9 mouse cellular contexts compared by ENCODE assay signal in genomic region chrX:159708076-159708830, GRCm38 (mm10).
DNase-seq lines count a peak whose midpoint lies in the region; ATAC-seq lines count a peak whose summit lies in the region.
"Had no signal": no experiment of that assay in that cellular context is flagged by ENCODE, and none has a peak within 500 bp of the region (broad histone marks: within the 10 kb centered on the region; RNA-seq: fewer than 3 reads in every experiment).

No protein-coding gene starts in this region.

- H3K9me3 ChIP-seq in kidney, embryonic 15.5 days (replicated peaks): no peaks in the 10 kb centered on the region
- no peaks in the 10 kb centered on the region for H3K9me3 ChIP-seq in hindbrain, embryonic 11.5 days (ENCODE audit: control insufficient read depth, low read length)
- no peaks in the 10 kb centered on the region for H3K9me3 ChIP-seq in neural tube, embryonic 14.5 days (ENCODE audit: control insufficient read depth, low read length)
- H3K9me3 ChIP-seq: limb, embryonic 15.5 days had no signal

- no peaks in the 10 kb centered on the region for H3K36me3 ChIP-seq in kidney, embryonic 15.5 days
- no peaks in the 10 kb centered on the region for H3K36me3 ChIP-seq in hindbrain, embryonic 11.5 days (ENCODE audit: control insufficient read depth, insufficient read depth, low read length)
- H3K36me3 ChIP-seq in neural tube, embryonic 14.5 days (ENCODE audit: control insufficient read depth, insufficient read depth, low read length): no peaks in the 10 kb centered on the region
- H3K36me3 ChIP-seq: limb, embryonic 15.5 days had no signal

- ATAC-seq in kidney, embryonic 15.5 days (replicated peaks; ENCODE audit: low FRiP score): peak; percentile 62; the same call in 1 of the 2 replicates
- peak; percentile 61; the same call in 1 of the 2 replicates for ATAC-seq in hindbrain, embryonic 11.5 days (ENCODE audit: low FRiP score)
- ATAC-seq in neural tube, embryonic 14.5 days (ENCODE audit: low read depth): no peak

- peak overlapping the region; percentile 27; the same call in 1 of the 2 replicates for H3K4me2 ChIP-seq in kidney, embryonic 15.5 days
- H3K4me2 ChIP-seq in hindbrain, embryonic 11.5 days (replicated peaks; ENCODE audit: low read depth, low read length): no peak overlapping the region
- H3K4me2 ChIP-seq in neural tube, embryonic 14.5 days (ENCODE audit: low read depth, low read length): no peak overlapping the region
- H3K4me2 ChIP-seq: limb, embryonic 15.5 days had no signal

- peak overlapping the region; percentile 78 for H3K27ac ChIP-seq in kidney, embryonic 15.5 days
- peak overlapping the region; percentile 51; the same call in 1 of the 2 replicates for H3K27ac ChIP-seq in hindbrain, embryonic 11.5 days (ENCODE audit: low read depth, low read length)
- peak overlapping the region; percentile 28; the same call in 1 of the 2 replicates for H3K27ac ChIP-seq in neural tube, embryonic 14.5 days (ENCODE audit: low read depth, low read length)
- H3K27ac ChIP-seq: limb, embryonic 15.5 days had no signal

- peaks cover 9% of the 10 kb centered on the region; the same call in 1 of the 2 replicates for H3K4me1 ChIP-seq in kidney, embryonic 15.5 days
- H3K4me1 ChIP-seq in hindbrain, embryonic 11.5 days (replicated peaks; ENCODE audit: control insufficient read depth, insufficient read depth, low read length): no peaks in the 10 kb centered on the region
- H3K4me1 ChIP-seq in neural tube, embryonic 14.5 days (ENCODE audit: control insufficient read depth, insufficient read depth, low read length): peaks cover 3% of the 10 kb centered on the region; the same call in 1 of the 2 replicates

- H3K9ac ChIP-seq in kidney, embryonic 15.5 days: no peak overlapping the region
- H3K9ac ChIP-seq in hindbrain, embryonic 11.5 days (ENCODE audit: low read depth, low read length): no peak overlapping the region
- H3K9ac ChIP-seq in neural tube, embryonic 14.5 days (replicated peaks; ENCODE audit: low read depth, low read length): no peak overlapping the region
- H3K9ac ChIP-seq: limb, embryonic 15.5 days had no signal

- H3K27me3 ChIP-seq in kidney, embryonic 15.5 days: peaks cover 27% of the 10 kb centered on the region
- H3K27me3 ChIP-seq in hindbrain, embryonic 11.5 days (ENCODE audit: control insufficient read depth, insufficient read depth, low read length): no peaks in the 10 kb centered on the region; the same call in 1 of the 2 replicates
- no peaks in the 10 kb centered on the region for H3K27me3 ChIP-seq in neural tube, embryonic 14.5 days (ENCODE audit: control insufficient read depth, insufficient read depth, low read length)

- DNase-seq in kidney, adult 18-20 months: no peak
- peak; percentile 67 for DNase-seq in T-cell, adult 2 months (ENCODE audit: low spot score)
- DNase-seq in hindbrain, embryonic 11.5 days (ENCODE audit: low spot score): no peak
- DNase-seq in gastrocnemius, adult 8-10 months (ENCODE audit: low spot score in 2 of 2): no peak
- DNase-seq in gastrocnemius, postnatal 10 days: no peak
- no peak for DNase-seq in spleen, adult 12 weeks (ENCODE audit: low spot score)

- H3K4me3 ChIP-seq in kidney, embryonic 15.5 days (replicated peaks): peak overlapping the region; percentile 11; the same call in 1 of the 2 replicates
- no peak overlapping the region for H3K4me3 ChIP-seq in hindbrain, embryonic 11.5 days (ENCODE audit: low read depth, low read length)
- no peak overlapping the region for H3K4me3 ChIP-seq in neural tube, embryonic 14.5 days (ENCODE audit: low read depth, low read length)
- H3K4me3 ChIP-seq: limb, embryonic 15.5 days had no signal

- WGBS in kidney, embryonic 15.5 days: 34% methylated on average over 8 of the region's 8 CpGs
- 23% methylated on average over 8 of the region's 8 CpGs for WGBS in hindbrain, embryonic 11.5 days
- WGBS in neural tube, embryonic 14.5 days: 24% methylated on average over 8 of the region's 8 CpGs

Comparison
In these comparisons a context has a peak if more than half of its experiments do, and no peak if none do; other contexts are left out.
1. H3K27ac ChIP-seq: peak in every context shown above with its lines; median percentile 78 in kidney, embryonic 15.5 days; 51 in hindbrain, embryonic 11.5 days; 28 in neural tube, embryonic 14.5 days.